Mouse (Mus musculus): ENCODE results near the gene 1110051M20Rik.

The 1110051M20Rik gene

GRCm38 (mm10) chr2:91302845-91303244, 141.7 kb downstream of the 1110051M20Rik start:
- DNase-seq (ENCODE audit: low spot score) = no peak

- DNase-seq (ENCODE audit: low spot score) = no peak
Measured at GRCm38 (mm10) chr2:91301836-91302235, 142.7 kb downstream of the 1110051M20Rik start.

GRCm38 (mm10) chr2:91300784-91301183, 143.7 kb downstream of the 1110051M20Rik start:
- no peak for DNase-seq (ENCODE audit: low spot score)

- no peak for DNase-seq (ENCODE audit: low spot score)
Measured at GRCm38 (mm10) chr2:91299156-91299555, 145.3 kb downstream of the 1110051M20Rik start.

- DNase-seq (ENCODE audit: low spot score) = no peak
Measured at GRCm38 (mm10) chr2:91295895-91296294, 148.6 kb downstream of the 1110051M20Rik start.

- DNase-seq (ENCODE audit: low spot score) = no peak
Measured at GRCm38 (mm10) chr2:91294226-91294625, 150.3 kb downstream of the 1110051M20Rik start.

- DNase-seq (ENCODE audit: low spot score) = no peak
Measured at GRCm38 (mm10) chr2:91291197-91292007, 153.1 kb downstream of the 1110051M20Rik start.

GRCm38 (mm10) chr2:91287563-91287962, 156.9 kb downstream of the 1110051M20Rik start:
- DNase-seq (ENCODE audit: low spot score) = no peak

GRCm38 (mm10) chr2:91285885-91286505, 158.5 kb downstream of the 1110051M20Rik start:
- DNase-seq (ENCODE audit: low spot score) = no peak

GRCm38 (mm10) chr2:91284375-91285199, 159.9 kb downstream of the 1110051M20Rik start:
- no peak for DNase-seq (ENCODE audit: low spot score)

GRCm38 (mm10) chr2:91283972-91284371, 160.5 kb downstream of the 1110051M20Rik start:
- DNase-seq (ENCODE audit: low spot score) = no peak

- no peak for DNase-seq (ENCODE audit: low spot score)
Measured at GRCm38 (mm10) chr2:91281366-91281765, 163.1 kb downstream of the 1110051M20Rik start.

- DNase-seq (ENCODE audit: low spot score) = no peak
Measured at GRCm38 (mm10) chr2:91279372-91279755, 165.1 kb downstream of the 1110051M20Rik start.

- no peak for DNase-seq (ENCODE audit: low spot score)
Measured at GRCm38 (mm10) chr2:91278749-91279371, 165.6 kb downstream of the 1110051M20Rik start.

GRCm38 (mm10) chr2:91269687-91270133, 174.8 kb downstream of the 1110051M20Rik start:
- DNase-seq (ENCODE audit: low spot score) = no peak

- DNase-seq (ENCODE audit: low spot score) = no peak
Measured at GRCm38 (mm10) chr2:91268706-91269105, 175.8 kb downstream of the 1110051M20Rik start.

- no peak for DNase-seq (ENCODE audit: low spot score)
Measured at GRCm38 (mm10) chr2:91268042-91268441, 176.5 kb downstream of the 1110051M20Rik start.

GRCm38 (mm10) chr2:91264711-91265681, 179.5 kb downstream of the 1110051M20Rik start, which contains the start of gene Arfgap2:
Gene Arfgap2 (plus strand): TSS chr2:91264974.
- peak; percentile 93 for DNase-seq (ENCODE audit: low spot score)

GRCm38 (mm10) chr2:91263692-91264660, 180.5 kb downstream of the 1110051M20Rik start:
- DNase-seq (ENCODE audit: low spot score) = no peak

Measured in T-cell, adult 2 months (primary cell).